Mouse (Mus musculus): Measurements from ENCODE around the gene Eefsec. TPM values are rescaled to one million over a fixed set of nuclear protein-coding genes. Genes with fewer than 3 reads are reported as not detected.

Gene Eefsec
- polyA plus RNA-seq, 1 experiment from 2014 or later, result 15.3 TPM

DNA sequence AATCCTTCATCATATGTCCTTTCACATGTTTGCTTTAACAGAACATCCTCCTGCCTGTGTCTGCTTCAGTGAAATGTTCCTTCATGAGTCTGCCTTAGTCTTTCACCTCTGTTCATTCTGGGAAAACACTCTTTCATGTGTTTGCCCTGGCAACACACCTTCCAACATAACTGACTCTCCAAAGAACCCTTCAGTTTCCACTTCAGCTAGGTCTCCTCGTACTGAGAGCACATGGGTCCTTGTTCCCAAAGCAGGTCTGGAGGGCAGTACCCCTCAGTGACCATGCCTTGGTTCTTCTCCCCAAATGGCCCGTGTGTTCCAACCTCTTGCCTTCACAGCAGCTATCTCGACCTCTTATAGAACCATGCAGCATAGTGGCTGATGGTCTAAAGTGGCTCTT is 179.3 kb downstream of the Eefsec start:
- no peak for ATAC-seq (ENCODE audit: low read depth)
- no peak overlapping the region for H3K4me2 ChIP-seq (ENCODE audit: low read depth, low read length)

DNA sequence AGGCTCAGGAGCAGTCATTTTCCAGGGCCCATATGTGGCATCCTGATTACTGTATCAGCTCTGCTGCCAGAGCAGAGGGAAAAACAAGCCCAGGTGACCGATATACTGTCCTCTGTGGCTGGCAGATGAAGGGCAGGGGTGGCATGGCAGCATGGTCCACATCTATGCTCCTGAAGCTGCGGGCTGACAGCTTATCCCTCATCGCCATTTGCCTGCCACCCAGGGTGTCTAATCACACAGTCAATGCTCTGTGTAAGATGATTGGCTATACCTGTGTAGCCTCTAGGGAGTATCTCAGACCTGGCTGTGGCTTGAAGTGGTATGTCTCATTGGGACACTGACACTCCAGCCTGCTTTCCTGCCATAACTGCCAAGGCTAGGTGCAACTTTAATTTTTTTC is 180.3 kb downstream of the Eefsec start:
- no peaks in the 10 kb centered on the region for H3K36me3 ChIP-seq (ENCODE audit: control insufficient read depth, insufficient read depth)
- H3K27ac ChIP-seq (ENCODE audit: low read length), result no peak overlapping the region
- H3K9me3 ChIP-seq (replicated peaks; ENCODE audit: control insufficient read depth, low read length), result no peaks in the 10 kb centered on the region
- no peak overlapping the region for H3K4me3 ChIP-seq (ENCODE audit: low read depth, low read length)
- H3K4me2 ChIP-seq (ENCODE audit: low read depth, low read length), result no peak overlapping the region
- no peaks in the 10 kb centered on the region; the same call in 1 of the 2 replicates for H3K4me1 ChIP-seq (ENCODE audit: control insufficient read depth, low read depth, low read length)
- no peaks in the 10 kb centered on the region for H3K27me3 ChIP-seq (ENCODE audit: control insufficient read depth, insufficient read depth, low read depth, low read length)
- WGBS (ENCODE audit: insufficient replicate concordance), result 37% methylated on average over 3 of the region's 3 CpGs
- peak; percentile 68 for ATAC-seq (ENCODE audit: low read depth)
- H3K9ac ChIP-seq (ENCODE audit: low read depth, low read length), result no peak overlapping the region

More for the DNA sequence above, 179.3 kb downstream of the Eefsec start:
- Histone ChIP-seq H3K36me3 (ENCODE audit: control insufficient read depth, insufficient read depth) (no peaks in the 10 kb centered on the region), H3K27ac (ENCODE audit: low read length) (no peak overlapping the region), H3K4me1 (ENCODE audit: control insufficient read depth, low read depth, low read length) (no peaks in the 10 kb centered on the region), H3K27me3 (ENCODE audit: control insufficient read depth, insufficient read depth, low read depth, low read length) (no peaks in the 10 kb centered on the region), H3K9ac (ENCODE audit: low read depth, low read length) (no peak overlapping the region), H3K4me3 (ENCODE audit: low read depth, low read length) (no peak overlapping the region), H3K9me3 (replicated peaks; ENCODE audit: control insufficient read depth, low read length) (no peaks in the 10 kb centered on the region)
- WGBS (ENCODE audit: insufficient replicate concordance), result 62% methylated on average over 3 of the region's 3 CpGs

DNA sequence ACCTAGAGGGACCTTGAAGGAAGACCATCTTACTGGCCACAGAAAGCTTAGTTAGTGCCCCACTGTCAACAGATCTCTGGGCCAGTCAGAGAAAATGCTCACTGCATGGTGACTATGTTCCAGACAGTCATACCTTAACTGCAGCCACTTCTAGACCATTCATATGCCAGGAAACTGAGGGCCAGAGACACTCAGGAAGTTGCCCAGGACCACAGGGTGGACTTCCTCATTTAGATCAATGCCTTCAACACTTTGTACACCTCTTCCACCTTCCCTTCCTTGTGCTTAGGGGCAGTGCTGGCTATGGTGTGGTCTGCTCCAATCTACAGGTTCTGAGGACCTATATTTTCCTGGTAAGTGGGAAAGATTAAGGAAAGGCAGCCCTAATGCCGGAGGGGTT is 181.0 kb downstream of the Eefsec start:
- no peak overlapping the region; the same call in 1 of the 2 replicates for H3K27ac ChIP-seq (ENCODE audit: low read length)
- no peaks in the 10 kb centered on the region for H3K36me3 ChIP-seq (ENCODE audit: control insufficient read depth, insufficient read depth)
- H3K4me3 ChIP-seq (ENCODE audit: low read depth, low read length), result no peak overlapping the region
- no peaks in the 10 kb centered on the region for H3K27me3 ChIP-seq (ENCODE audit: control insufficient read depth, insufficient read depth, low read depth, low read length)
- H3K9ac ChIP-seq (ENCODE audit: low read depth, low read length), result no peak overlapping the region
- WGBS (ENCODE audit: insufficient replicate concordance), result 79% methylated on average over 1 of the region's 1 CpGs
- no peaks in the 10 kb centered on the region; the same call in 1 of the 2 replicates for H3K4me1 ChIP-seq (ENCODE audit: control insufficient read depth, low read depth, low read length)
- ATAC-seq (ENCODE audit: low read depth), result no peak
- no peaks in the 10 kb centered on the region for H3K9me3 ChIP-seq (replicated peaks; ENCODE audit: control insufficient read depth, low read length)
- no peak overlapping the region for H3K4me2 ChIP-seq (ENCODE audit: low read depth, low read length)

DNA sequence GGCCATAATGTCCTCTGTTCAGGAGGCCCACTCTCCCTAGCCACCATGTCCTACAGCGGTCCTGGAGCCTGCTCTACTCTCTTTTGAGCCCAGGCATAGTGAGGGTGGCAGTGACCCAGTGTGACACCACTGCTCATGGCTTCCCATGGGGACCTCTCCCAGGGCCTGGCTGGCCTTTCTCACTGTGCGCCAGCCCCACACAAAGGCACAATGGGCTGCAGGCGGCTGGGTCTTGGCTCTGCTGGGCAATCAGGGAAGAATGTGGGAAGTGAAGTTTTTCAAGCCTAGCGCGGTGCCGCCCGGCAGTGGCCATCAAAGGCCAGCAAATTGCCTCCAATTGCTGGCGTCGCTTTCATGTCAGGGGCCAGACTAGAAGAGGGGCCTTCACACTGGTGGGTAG is 184.2 kb downstream of the Eefsec start:
- 85% methylated on average over 9 of the region's 9 CpGs for WGBS (ENCODE audit: insufficient replicate concordance)
- H3K4me1 ChIP-seq (ENCODE audit: control insufficient read depth, low read depth, low read length), result no peaks in the 10 kb centered on the region; the same call in 1 of the 2 replicates
- no peak overlapping the region for H3K9ac ChIP-seq (ENCODE audit: low read depth, low read length)
- H3K36me3 ChIP-seq (ENCODE audit: control insufficient read depth, insufficient read depth), result no peaks in the 10 kb centered on the region
- no peak overlapping the region for H3K4me2 ChIP-seq (ENCODE audit: low read depth, low read length)
- H3K9me3 ChIP-seq (replicated peaks; ENCODE audit: control insufficient read depth, low read length), result no peaks in the 10 kb centered on the region
- H3K27ac ChIP-seq (ENCODE audit: low read length), result no peak overlapping the region
- no peak overlapping the region for H3K4me3 ChIP-seq (ENCODE audit: low read depth, low read length)
- no peaks in the 10 kb centered on the region for H3K27me3 ChIP-seq (ENCODE audit: control insufficient read depth, insufficient read depth, low read depth, low read length)
- no peak for ATAC-seq (ENCODE audit: low read depth)

DNA sequence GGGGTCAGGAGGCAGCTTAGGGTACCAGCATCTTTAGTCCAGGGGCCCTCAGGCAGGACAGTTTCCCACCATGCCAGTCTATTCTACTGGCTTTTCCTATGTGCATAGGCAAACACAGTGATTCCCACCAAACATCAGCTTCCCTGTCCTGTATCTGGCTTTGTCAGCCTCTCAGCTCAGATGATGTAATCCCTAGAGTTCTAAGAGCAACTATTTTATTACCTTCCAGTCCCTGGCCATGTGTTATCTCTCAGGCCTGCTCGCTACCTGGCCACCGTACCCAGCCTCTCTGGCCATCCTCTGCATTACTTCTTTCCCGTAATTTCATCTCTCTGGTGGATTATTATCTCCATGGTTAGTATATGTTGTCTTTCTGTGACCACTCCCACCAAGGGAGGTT is 185.7 kb downstream of the Eefsec start:
- Histone ChIP-seq H3K27me3 (ENCODE audit: control insufficient read depth, insufficient read depth, low read depth, low read length) (no peaks in the 10 kb centered on the region), H3K27ac (ENCODE audit: low read length) (no peak overlapping the region), H3K9ac (ENCODE audit: low read depth, low read length) (no peak overlapping the region), H3K4me1 (ENCODE audit: control insufficient read depth, low read depth, low read length) (peaks cover 13% of the 10 kb centered on the region), H3K36me3 (ENCODE audit: control insufficient read depth, insufficient read depth) (no peaks in the 10 kb centered on the region), H3K4me2 (ENCODE audit: low read depth, low read length) (no peak overlapping the region), H3K4me3 (ENCODE audit: low read depth, low read length) (no peak overlapping the region), H3K9me3 (replicated peaks; ENCODE audit: control insufficient read depth, low read length) (no peaks in the 10 kb centered on the region)
- WGBS (ENCODE audit: insufficient replicate concordance), result 57% methylated on average over 3 of the region's 3 CpGs
- no peak for ATAC-seq (ENCODE audit: low read depth)

DNA sequence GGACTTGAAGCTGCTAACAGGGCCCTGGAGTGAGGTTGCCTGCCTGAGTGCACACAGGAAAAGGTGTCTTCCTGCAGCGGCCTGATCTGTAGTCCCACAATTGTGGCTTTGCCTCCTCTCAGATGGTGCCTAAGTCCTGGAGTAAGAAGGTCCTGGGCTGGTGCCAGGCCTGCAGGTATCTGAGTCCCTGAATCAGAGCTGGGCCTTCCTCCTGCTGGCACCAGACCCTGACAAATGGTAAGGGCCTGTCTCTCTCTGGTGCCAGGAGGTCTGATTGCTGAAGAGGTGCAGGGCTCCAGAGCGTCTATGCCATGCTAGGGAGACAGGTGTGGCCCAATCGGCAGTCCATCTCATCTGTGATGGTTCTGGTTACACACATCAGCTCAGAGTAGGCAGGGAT is 186.7 kb downstream of the Eefsec start:
- H3K4me1 ChIP-seq (ENCODE audit: control insufficient read depth, low read depth, low read length), result peaks cover 23% of the 10 kb centered on the region
- H3K9me3 ChIP-seq (replicated peaks; ENCODE audit: control insufficient read depth, low read length), result no peaks in the 10 kb centered on the region
- H3K36me3 ChIP-seq (ENCODE audit: control insufficient read depth, insufficient read depth), result no peaks in the 10 kb centered on the region
- no peak overlapping the region for H3K27ac ChIP-seq (ENCODE audit: low read length)
- no peak for ATAC-seq (ENCODE audit: low read depth)
- H3K4me2 ChIP-seq (ENCODE audit: low read depth, low read length), result no peak overlapping the region
- H3K4me3 ChIP-seq (ENCODE audit: low read depth, low read length), result no peak overlapping the region
- WGBS (ENCODE audit: insufficient replicate concordance), result 53% methylated on average over 3 of the region's 3 CpGs
- no peaks in the 10 kb centered on the region for H3K27me3 ChIP-seq (ENCODE audit: control insufficient read depth, insufficient read depth, low read depth, low read length)
- no peak overlapping the region for H3K9ac ChIP-seq (ENCODE audit: low read depth, low read length)

DNA sequence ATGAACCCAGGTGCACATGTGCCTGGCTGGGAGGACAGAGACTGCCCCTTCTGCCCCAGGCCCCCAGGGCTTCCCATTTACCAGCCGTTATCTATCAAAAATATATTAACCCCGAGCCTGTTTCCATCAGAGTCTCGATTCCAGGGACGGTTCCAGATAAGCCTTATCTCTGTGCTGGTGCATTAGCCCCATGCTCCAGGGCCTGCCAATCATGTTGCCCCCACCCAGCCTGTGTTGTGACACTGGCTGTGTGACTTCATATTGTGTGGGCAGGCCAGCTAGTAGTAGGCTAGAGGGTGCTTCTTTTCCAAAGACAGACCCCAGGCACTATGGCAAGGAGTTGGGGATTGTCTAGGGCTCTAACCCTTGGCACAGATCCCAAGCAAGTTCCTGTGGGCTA is 190.9 kb downstream of the Eefsec start:
- Histone ChIP-seq H3K9ac (ENCODE audit: low read depth, low read length) (no peak overlapping the region), H3K4me1 (ENCODE audit: control insufficient read depth, low read depth, low read length) (peaks cover 61% of the 10 kb centered on the region), H3K27ac (ENCODE audit: low read length) (peak overlapping the region; percentile 11), H3K27me3 (ENCODE audit: control insufficient read depth, insufficient read depth, low read depth, low read length) (no peaks in the 10 kb centered on the region), H3K4me3 (ENCODE audit: low read depth, low read length) (no peak overlapping the region), H3K9me3 (replicated peaks; ENCODE audit: control insufficient read depth, low read length) (no peaks in the 10 kb centered on the region), H3K36me3 (ENCODE audit: control insufficient read depth, insufficient read depth) (no peaks in the 10 kb centered on the region), H3K4me2 (ENCODE audit: low read depth, low read length) (no peak overlapping the region)
- WGBS (ENCODE audit: insufficient replicate concordance), result 12% methylated on average over 4 of the region's 4 CpGs
- peak; percentile 60 for ATAC-seq (ENCODE audit: low read depth)

DNA sequence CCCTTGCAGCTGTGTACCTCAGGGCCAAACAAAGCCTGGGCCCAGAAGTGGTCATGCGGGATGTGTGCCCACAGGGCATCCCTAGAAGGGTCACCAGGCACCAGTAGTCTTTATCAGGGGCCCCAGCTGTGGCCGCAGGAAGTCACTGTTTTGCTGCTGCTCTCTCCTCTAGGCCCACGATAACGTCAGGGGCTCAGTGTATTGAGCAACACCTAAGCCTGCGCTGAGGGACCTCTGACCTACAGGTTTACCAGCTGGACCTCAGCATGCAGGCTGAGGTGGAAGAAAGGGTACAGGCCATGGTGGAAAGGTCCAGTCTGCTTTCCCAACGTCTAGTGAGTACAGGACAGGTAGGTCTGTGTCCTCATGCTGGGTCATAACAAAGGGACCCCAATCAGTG is 192.3 kb downstream of the Eefsec start:
- Histone ChIP-seq H3K4me1 (ENCODE audit: control insufficient read depth, low read depth, low read length) (peaks cover 64% of the 10 kb centered on the region), H3K4me3 (ENCODE audit: low read depth, low read length) (no peak overlapping the region), H3K27me3 (ENCODE audit: control insufficient read depth, insufficient read depth, low read depth, low read length) (no peaks in the 10 kb centered on the region), H3K9me3 (replicated peaks; ENCODE audit: control insufficient read depth, low read length) (no peaks in the 10 kb centered on the region), H3K36me3 (ENCODE audit: control insufficient read depth, insufficient read depth) (no peaks in the 10 kb centered on the region), H3K4me2 (ENCODE audit: low read depth, low read length) (0 out of 2 replicates have a peak overlapping the region, but pooled peaks have one; percentile 3), H3K9ac (ENCODE audit: low read depth, low read length) (no peak overlapping the region), H3K27ac (ENCODE audit: low read length) (peak overlapping the region; percentile 44; the same call in 1 of the 2 replicates)
- peak; percentile 67 for ATAC-seq (ENCODE audit: low read depth)
- 9% methylated on average over 6 of the region's 6 CpGs for WGBS (ENCODE audit: insufficient replicate concordance)

DNA sequence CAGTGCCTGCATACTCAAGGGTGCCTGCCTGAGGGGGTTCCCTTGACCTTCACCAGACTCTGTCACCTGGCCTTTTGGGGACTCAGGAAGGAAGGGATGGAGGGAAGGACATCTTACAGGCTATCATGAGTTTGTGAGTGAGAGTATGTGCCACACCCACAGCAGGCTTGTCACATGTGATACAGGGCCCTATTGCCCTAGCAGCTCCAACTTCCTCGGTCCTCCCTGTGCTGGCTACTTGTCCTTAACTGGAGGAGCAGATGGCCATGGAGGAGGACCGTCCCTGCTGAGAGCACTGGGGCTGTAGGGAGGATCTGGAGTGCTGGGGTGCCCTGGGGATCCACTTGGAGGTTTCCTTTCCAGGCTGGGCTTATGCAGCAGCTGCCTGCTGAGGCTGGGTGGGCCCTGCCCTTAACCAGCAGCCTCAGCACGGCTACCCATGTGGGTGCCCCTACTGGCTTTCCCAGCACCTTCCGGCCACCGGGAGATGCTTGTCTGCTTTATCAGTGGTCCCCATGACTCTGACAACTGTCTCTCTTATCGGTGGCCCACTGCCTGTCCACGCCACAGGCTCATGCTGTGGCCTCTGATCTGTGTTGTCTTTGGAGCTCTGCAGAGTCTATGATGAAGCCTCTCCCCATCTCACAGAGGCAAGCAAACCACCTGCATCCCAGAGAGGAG is 194.4 kb downstream of the Eefsec start:
- peak overlapping the region; percentile 64 for H3K27ac ChIP-seq (ENCODE audit: low read length)
- no peaks in the 10 kb centered on the region for H3K27me3 ChIP-seq (ENCODE audit: control insufficient read depth, insufficient read depth, low read depth, low read length)
- H3K9ac ChIP-seq (ENCODE audit: low read depth, low read length), result peak overlapping the region; percentile 28
- peak overlapping the region; percentile 17; the same call in 1 of the 2 replicates for H3K4me2 ChIP-seq (ENCODE audit: low read depth, low read length)
- H3K4me1 ChIP-seq (ENCODE audit: control insufficient read depth, low read depth, low read length), result peaks cover 63% of the 10 kb centered on the region
- no peaks in the 10 kb centered on the region for H3K36me3 ChIP-seq (ENCODE audit: control insufficient read depth, insufficient read depth)
- no peaks in the 10 kb centered on the region for H3K9me3 ChIP-seq (replicated peaks; ENCODE audit: control insufficient read depth, low read length)
- peak; percentile 62 for ATAC-seq (ENCODE audit: low read depth)
- H3K4me3 ChIP-seq (ENCODE audit: low read depth, low read length), result no peak overlapping the region
- WGBS (ENCODE audit: insufficient replicate concordance), result 21% methylated on average over 7 of the region's 7 CpGs

Data from liver, embryonic 16.5 days (tissue).